ENCODE assay signal across 21 mouse cellular contexts in the genomic region with DNA sequence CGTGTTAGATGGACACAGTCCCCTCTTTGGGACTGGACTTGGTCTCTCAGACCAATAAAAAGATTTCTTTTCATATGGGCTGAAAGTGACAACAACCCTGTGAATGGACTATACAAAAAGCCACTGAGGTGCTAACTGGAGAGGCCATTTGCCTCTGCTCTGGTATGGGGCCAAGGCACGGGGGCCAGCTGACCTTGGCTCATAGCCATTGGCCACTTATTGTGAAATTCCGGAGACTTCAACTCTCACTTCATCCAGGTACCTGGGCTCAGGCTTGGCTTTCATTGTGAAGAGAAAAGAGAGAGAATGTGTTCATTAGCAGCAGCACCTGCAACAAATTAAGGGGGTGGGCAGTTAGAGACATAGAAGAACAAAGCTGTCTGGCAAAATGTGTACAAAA. TPM values are rescaled to one million over a fixed set of nuclear protein-coding genes. Genes with fewer than 3 reads are reported as not detected.
DNase-seq lines count a peak whose midpoint lies in the region; ATAC-seq lines count a peak whose summit lies in the region.
"Had no signal": no experiment of that assay in that cellular context is flagged by ENCODE, and none has a peak within 500 bp of the region (broad histone marks: within the 10 kb centered on the region; RNA-seq: fewer than 3 reads in every experiment).

No protein-coding gene starts in this region.

- H3K9ac ChIP-seq in forebrain, embryonic 13.5 days, result no peak overlapping the region
- H3K9ac ChIP-seq in forebrain, embryonic 14.5 days (ENCODE audit: low read length), result no peak overlapping the region
- no peak overlapping the region for H3K9ac ChIP-seq in midbrain, embryonic 15.5 days
- H3K9ac ChIP-seq: hindbrain, embryonic 12.5 days had no signal

- H3K27ac ChIP-seq in forebrain, embryonic 13.5 days, result no peak overlapping the region
- H3K27ac ChIP-seq in forebrain, embryonic 14.5 days (ENCODE audit: low read depth, low read length), result no peak overlapping the region
- H3K27ac ChIP-seq in midbrain, embryonic 15.5 days, result no peak overlapping the region
- H3K27ac ChIP-seq: embryonic facial prominence, embryonic 10.5 days; forebrain, embryonic 10.5 days; heart, embryonic 10.5 days; hindbrain, embryonic 12.5 days had no signal

- ATAC-seq in forebrain, embryonic 13.5 days, result no peak
- no peak for ATAC-seq in forebrain, embryonic 14.5 days
- no peak for ATAC-seq in midbrain, embryonic 15.5 days (replicated peaks)
- ATAC-seq in erythroid progenitor cell, adult 5-6 weeks (replicated peaks; ENCODE audit: low FRiP score, poor library complexity, severe bottlenecking), result no peak
- ATAC-seq: activated CD4-positive, CD25-positive, alpha-beta regulatory T cell, adult 4 months; forebrain, embryonic 16.5 days; hindbrain, embryonic 16.5 days; Patski had no signal

- H3K4me3 ChIP-seq in forebrain, embryonic 13.5 days, result no peak overlapping the region
- H3K4me3 ChIP-seq in forebrain, embryonic 14.5 days (ENCODE audit: low read depth, low read length), result no peak overlapping the region
- H3K4me3 ChIP-seq in midbrain, embryonic 15.5 days, result no peak overlapping the region
- H3K4me3 ChIP-seq: embryonic facial prominence, embryonic 10.5 days; forebrain, embryonic 10.5 days; heart, embryonic 10.5 days; hindbrain, embryonic 12.5 days had no signal

- H3K27me3 ChIP-seq in forebrain, embryonic 13.5 days, result peaks cover 65% of the 10 kb centered on the region
- peaks cover 24% of the 10 kb centered on the region for H3K27me3 ChIP-seq in forebrain, embryonic 14.5 days (replicated peaks; ENCODE audit: control insufficient read depth, insufficient read depth, low read length)
- peaks cover 17% of the 10 kb centered on the region for H3K27me3 ChIP-seq in midbrain, embryonic 15.5 days (replicated peaks)
- H3K27me3 ChIP-seq: Patski had no signal

- H3K4me2 ChIP-seq in forebrain, embryonic 13.5 days, result 0 out of 2 replicates have a peak overlapping the region, but pooled peaks have one; percentile 3
- H3K4me2 ChIP-seq in forebrain, embryonic 14.5 days (ENCODE audit: low read length), result no peak overlapping the region
- H3K4me2 ChIP-seq in midbrain, embryonic 15.5 days, result peak overlapping the region; percentile 99
- H3K4me2 ChIP-seq: hindbrain, embryonic 12.5 days had no signal

- peaks cover 75% of the 10 kb centered on the region for H3K4me1 ChIP-seq in forebrain, embryonic 13.5 days
- peaks cover 35% of the 10 kb centered on the region for H3K4me1 ChIP-seq in forebrain, embryonic 14.5 days (ENCODE audit: control insufficient read depth, insufficient read depth, low read length)
- H3K4me1 ChIP-seq in midbrain, embryonic 15.5 days, result peaks cover 69% of the 10 kb centered on the region

- no peak for DNase-seq in forebrain, embryonic 14.5 days (ENCODE audit: low spot score)
- DNase-seq in lung, postnatal 36 days, result peak; percentile 15
- DNase-seq in lung, postnatal 14 days, result no peak
- peak; percentile 37 for DNase-seq in adrenal gland, postnatal 14 days
- DNase-seq: cerebellum, postnatal 10 days; gastrocnemius, postnatal 10 days; heart, adult 18-20 months; heart, postnatal 10 days; heart, postnatal 4 days had no signal

- 0 out of 2 replicates have a peak, but pooled peaks cover 4% of the 10 kb centered on the region for H3K9me3 ChIP-seq in forebrain, embryonic 13.5 days (replicated peaks)
- no peaks in the 10 kb centered on the region for H3K9me3 ChIP-seq in forebrain, embryonic 14.5 days (replicated peaks; ENCODE audit: control insufficient read depth, low read length)
- no peaks in the 10 kb centered on the region for H3K9me3 ChIP-seq in midbrain, embryonic 15.5 days
- H3K9me3 ChIP-seq: embryonic facial prominence, embryonic 10.5 days; forebrain, embryonic 10.5 days; heart, embryonic 10.5 days had no signal

- H3K36me3 ChIP-seq in forebrain, embryonic 13.5 days (ENCODE audit: poor library complexity, severe bottlenecking), result 0 out of 2 replicates have a peak, but pooled peaks cover 5% of the 10 kb centered on the region
- no peaks in the 10 kb centered on the region for H3K36me3 ChIP-seq in forebrain, embryonic 14.5 days (ENCODE audit: control insufficient read depth, insufficient read depth, low read length)
- H3K36me3 ChIP-seq in midbrain, embryonic 15.5 days (replicated peaks), result no peaks in the 10 kb centered on the region
- H3K36me3 ChIP-seq: heart, embryonic 10.5 days; hindbrain, embryonic 12.5 days had no signal

- 50% methylated on average over 3 of the region's 3 CpGs for WGBS in forebrain, embryonic 13.5 days
- 54% methylated on average over 3 of the region's 3 CpGs for WGBS in forebrain, embryonic 14.5 days
- 65% methylated on average over 3 of the region's 3 CpGs for WGBS in midbrain, embryonic 15.5 days

RNA-seq across cellular contexts. Expression of a gene that starts 4.3 kb away (rescaled TPM):
- 6.2 and 8.4 TPM in 2 replicates for polyA plus RNA-seq in forebrain, embryonic 13.5 days (2015; fragmentation: Nextera tagmentation; extraction: Ambion mirVana)
- 6.6 and 8.8 TPM in 2 replicates for polyA plus RNA-seq in forebrain, embryonic 14.5 days (2014; fragmentation: Nextera tagmentation; extraction: Ambion mirVana)
- total RNA-seq in adrenal gland, postnatal 14 days (2021), result 20.6 and 25.2 TPM in 2 replicates
- 13.4 and 14.6 TPM in 2 replicates for polyA plus RNA-seq in midbrain, embryonic 15.5 days (2015; fragmentation: Nextera tagmentation; extraction: Ambion mirVana)
- total RNA-seq in erythroid progenitor cell, adult 5-6 weeks (2015; ENCODE audit: low replicate concordance), result 2.5 and 5.4 TPM in 2 replicates
- total RNA-seq in erythroid progenitor cell, adult 5-6 weeks (2017; ENCODE audit: low replicate concordance), result 5.6 TPM in 1 of 2 replicates, not detected in the other
- polyA plus RNA-seq: heart, embryonic 14.5 days had no signal

Comparison
In these comparisons a context has a peak if more than half of its experiments do, and no peak if none do; other contexts are left out.
1. DNase-seq: peak in lung, postnatal 36 days (single experiment) and adrenal gland, postnatal 14 days (single experiment); none in forebrain, embryonic 14.5 days (single experiment) and lung, postnatal 14 days (single experiment).